Mouse (Mus musculus) stomach, postnatal 0 days (tissue): Measurements from ENCODE around the gene Vcpkmt.

Experiments used
- CTCF ChIP-seq: IDR thresholded peaks from 2 replicates; pipeline ENCODE4 v1.5.1; 2016; ENCODE audit warnings: antibody characterized with exemption, low read depth, mild to moderate bottlenecking, moderate library complexity
- EP300 ChIP-seq: optimal IDR thresholded peaks from 2 replicates; pipeline ENCODE3; 2016; ENCODE audit warnings: antibody characterized with exemption

- TF ChIP-seq CTCF (no peak), EP300 (no peak)
These were observed 9.6 kb downstream of the Vcpkmt start for GRCm38 (mm10) chr12:69573271-69573670.
